Mouse (Mus musculus) neural tube, embryonic 15.5 days (tissue): ENCODE measurements at regions not wholly inside any gene's neighbourhood (a gene's known extent, or its start where the extent isn't known, plus 50 kb on each side); places are given as distances from the start of the nearest gene placed in this dataset.
"Not testable (repeated sequence)": the region's sequence is repeated elsewhere in the genome, so short reads cannot be mapped to it uniquely, and the experiment has no call there.

ENCODE experiments used
- ATAC-seq: fragments of 200-750 bp; cut with Nextera tagmentation; 2 replicates; pipeline ENCODE4 v1.8.0; 2017; ENCODE audit warnings: mild to moderate bottlenecking, moderate TSS enrichment, moderate library complexity; ENCODE audit not compliant: low FRiP score
- H3K27ac ChIP-seq: fragments of 300-500 bp; sonication (generic); replicated peaks from 2 replicates; pipeline ENCODE4 v1.5.1; 2015; ENCODE audit warnings: mild to moderate bottlenecking, inconsistent platforms
- H3K27me3 ChIP-seq: fragments of 300-500 bp; sonication (generic); replicated peaks from 2 replicates; pipeline ENCODE4 v1.6.1; 2015; ENCODE audit warnings: inconsistent platforms
- H3K36me3 ChIP-seq: fragments of 300-500 bp; sonication (generic); 2 replicates; pipeline ENCODE4 v1.6.1; 2015; ENCODE audit warnings: inconsistent platforms
- H3K4me1 ChIP-seq: fragments of 300-500 bp; sonication (generic); 2 replicates; pipeline ENCODE4 v1.6.1; 2015; ENCODE audit warnings: inconsistent platforms
- H3K4me2 ChIP-seq: fragments of 300-500 bp; sonication (generic); 2 replicates; pipeline ENCODE4 v1.6.1; 2015; ENCODE audit warnings: inconsistent platforms, mild to moderate bottlenecking, moderate library complexity
- H3K4me3 ChIP-seq: fragments of 300-500 bp; sonication (generic); replicated peaks from 2 replicates; pipeline ENCODE4 v1.5.1; 2015; ENCODE audit warnings: mild to moderate bottlenecking, inconsistent platforms
- H3K9ac ChIP-seq: fragments of 300-500 bp; sonication (generic); replicated peaks from 2 replicates; pipeline ENCODE4 v1.6.1; 2015; ENCODE audit warnings: mild to moderate bottlenecking, inconsistent platforms
- H3K9me3 ChIP-seq: fragments of 300-500 bp; sonication (generic); replicated peaks from 2 replicates; pipeline ENCODE4 v1.6.1; 2016; ENCODE audit warnings: inconsistent platforms
- WGBS: fragments of 180-500 bp; shearing (Covaris S2); methylation state at CpG from one replicate; pipeline ENCODE4 v1.1.7; 2015; ENCODE audit warnings: mixed read lengths; 5-methylcytosine and 5-hydroxymethylcytosine counted together

GRCm38 (mm10) chrX:17818325-17818724, 246.2 kb upstream of the Fundc1 start:
- Histone ChIP-seq H3K4me1 (no peaks in the 10 kb centered on the region), H3K27ac (no peak overlapping the region), H3K4me2 (no peak overlapping the region), H3K36me3 (no peaks in the 10 kb centered on the region), H3K27me3 (no peaks in the 10 kb centered on the region), H3K9me3 (no peaks in the 10 kb centered on the region), H3K9ac (no peak overlapping the region), H3K4me3 (no peak overlapping the region)
- ATAC-seq: no peak
- WGBS: 52% methylated on average over 3 of the region's 3 CpGs

DNA sequence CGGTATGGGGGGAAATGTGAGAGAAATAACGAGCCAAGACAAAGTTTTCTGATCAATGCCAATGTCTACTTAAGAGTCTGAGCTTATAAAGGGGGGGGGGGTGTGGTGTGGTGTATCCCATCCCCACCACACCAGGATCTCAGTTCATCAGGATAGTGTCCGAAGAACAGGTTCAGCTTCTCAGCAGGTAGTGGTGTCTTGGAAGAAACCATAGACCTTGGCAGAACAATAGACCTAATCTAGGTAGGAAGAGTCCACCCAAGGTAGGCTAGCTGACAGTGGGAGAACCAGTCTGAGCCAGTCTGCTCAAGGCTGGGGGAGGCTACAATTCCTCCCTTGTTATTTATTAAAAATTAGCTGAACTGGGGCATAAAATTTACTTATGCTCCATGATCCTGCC, 245.5 kb upstream of the Fundc1 start:
- Histone ChIP-seq H3K9me3 (no peaks in the 10 kb centered on the region), H3K27me3 (no peaks in the 10 kb centered on the region), H3K27ac (no peak overlapping the region), H3K9ac (no peak overlapping the region), H3K4me1 (no peaks in the 10 kb centered on the region), H3K4me2 (no peak overlapping the region), H3K36me3 (no peaks in the 10 kb centered on the region), H3K4me3 (no peak overlapping the region)
- ATAC-seq: no peak
- WGBS: 89% methylated on average over 3 of the region's 3 CpGs

DNA sequence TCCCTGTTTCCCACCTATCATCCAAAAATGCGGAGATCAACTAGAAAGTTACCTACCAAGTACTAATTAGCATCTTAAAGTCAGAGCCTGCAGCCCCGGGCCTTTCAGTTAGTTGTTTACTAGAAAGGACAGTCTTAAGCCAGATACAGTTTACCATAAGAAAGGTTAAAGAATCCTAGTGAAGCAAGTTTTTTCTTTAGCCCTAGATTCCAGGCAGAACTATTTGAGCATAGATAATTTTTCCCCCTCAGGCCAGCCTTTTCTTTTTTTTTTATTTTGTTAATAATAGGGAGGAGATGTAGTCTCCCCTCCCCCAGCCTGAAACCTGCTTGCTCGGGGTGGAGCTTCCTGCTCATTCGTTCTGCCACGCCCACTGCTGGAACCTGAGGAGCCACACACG, 215.9 kb upstream of the Fundc1 start:
- not testable (repeated sequence) for H3K27me3 ChIP-seq, H3K36me3 ChIP-seq, H3K9me3 ChIP-seq, H3K27ac ChIP-seq, H3K9ac ChIP-seq, H3K4me1 ChIP-seq, ATAC-seq, H3K4me2 ChIP-seq, H3K4me3 ChIP-seq
- 94% methylated on average over 1 of the region's 6 CpGs for WGBS

DNA sequence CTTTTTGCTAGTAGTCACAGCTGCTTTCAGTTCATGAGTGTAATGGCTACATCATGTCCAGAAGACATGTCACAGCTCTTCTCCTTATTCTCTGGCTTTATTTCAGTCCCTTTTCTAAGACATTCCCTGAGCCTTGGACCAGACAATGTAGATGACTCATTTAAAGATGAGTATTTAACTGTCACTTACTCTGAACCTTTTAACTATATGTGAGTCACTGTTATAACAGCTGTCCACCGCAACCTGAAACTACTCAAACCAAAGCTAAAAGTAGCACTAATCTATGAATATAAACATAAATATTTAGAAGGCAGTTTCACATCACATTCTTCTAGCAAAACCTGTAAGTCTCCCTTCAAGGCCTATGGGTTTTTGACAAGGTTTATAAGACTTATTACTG, 203.8 kb upstream of the Fundc1 start:
- H3K36me3 ChIP-seq: no peaks in the 10 kb centered on the region
- H3K27ac ChIP-seq: no peak overlapping the region
- no peak overlapping the region for H3K9ac ChIP-seq
- 97% methylated on average over 1 of the region's 1 CpGs for WGBS
- no peak overlapping the region for H3K4me3 ChIP-seq
- no peaks in the 10 kb centered on the region for H3K9me3 ChIP-seq
- no peaks in the 10 kb centered on the region for H3K27me3 ChIP-seq
- no peak overlapping the region for H3K4me2 ChIP-seq
- ATAC-seq: no peak
- no peaks in the 10 kb centered on the region for H3K4me1 ChIP-seq

- 27% methylated on average over 2 of the region's 2 CpGs for WGBS
- no peak for ATAC-seq
- H3K9ac ChIP-seq: no peak overlapping the region
Observed at GRCm38 (mm10) chrX:17752823-17753222, 180.7 kb upstream of the Fundc1 start.

GRCm38 (mm10) chrX:17751466-17751865, 179.3 kb upstream of the Fundc1 start:
- Histone ChIP-seq H3K9ac (no peak overlapping the region), H3K27ac (no peak overlapping the region), H3K36me3 (no peaks in the 10 kb centered on the region), H3K9me3 (no peaks in the 10 kb centered on the region), H3K4me3 (no peak overlapping the region), H3K27me3 (no peaks in the 10 kb centered on the region), H3K4me1 (no peaks in the 10 kb centered on the region), H3K4me2 (no peak overlapping the region)
- 74% methylated on average over 5 of the region's 5 CpGs for WGBS
- ATAC-seq: no peak

More at GRCm38 (mm10) chrX:17752823-17753222, 180.7 kb upstream of the Fundc1 start:
- Histone ChIP-seq H3K27me3 (no peaks in the 10 kb centered on the region), H3K9me3 (no peaks in the 10 kb centered on the region), H3K27ac (no peak overlapping the region), H3K4me1 (no peaks in the 10 kb centered on the region), H3K36me3 (no peaks in the 10 kb centered on the region), H3K4me2 (no peak overlapping the region), H3K4me3 (no peak overlapping the region)

- Histone ChIP-seq H3K27me3 (no peaks in the 10 kb centered on the region), H3K4me2 (no peak overlapping the region), H3K9ac (no peak overlapping the region), H3K4me1 (no peaks in the 10 kb centered on the region; the same call in 1 of the 2 replicates), H3K9me3 (no peaks in the 10 kb centered on the region), H3K36me3 (no peaks in the 10 kb centered on the region), H3K27ac (no peak overlapping the region), H3K4me3 (no peak overlapping the region)
- 77% methylated on average over 4 of the region's 4 CpGs for WGBS
- no peak for ATAC-seq
Observed at GRCm38 (mm10) chrX:17730233-17730632, 158.1 kb upstream of the Fundc1 start.

DNA sequence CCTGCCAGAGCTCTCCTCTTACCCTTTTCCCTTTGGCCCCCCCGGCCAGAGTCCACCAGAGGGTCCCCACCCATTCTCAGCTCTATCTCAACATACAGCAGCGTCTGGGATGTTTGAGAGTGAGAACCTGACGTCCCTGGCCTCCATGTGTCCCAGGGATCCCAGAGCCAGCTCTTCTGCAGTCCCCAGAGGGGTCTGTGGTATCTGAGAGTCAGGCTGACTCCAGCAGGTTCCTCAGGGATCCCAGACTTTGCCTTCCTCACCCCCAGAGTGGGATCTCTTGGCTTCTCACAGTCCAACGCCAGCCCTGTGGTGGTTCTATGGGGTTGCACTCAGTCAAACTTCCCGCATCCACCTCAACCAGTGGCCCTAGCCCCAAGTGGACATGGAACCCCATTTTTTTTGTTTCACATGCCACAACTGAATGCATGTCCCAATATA, 153.7 kb upstream of the Fundc1 start:
- no peaks in the 10 kb centered on the region for H3K9me3 ChIP-seq
- no peak overlapping the region for H3K27ac ChIP-seq
- no peak overlapping the region for H3K9ac ChIP-seq
- H3K36me3 ChIP-seq: no peaks in the 10 kb centered on the region
- H3K4me3 ChIP-seq: no peak overlapping the region
- ATAC-seq: no peak
- no peaks in the 10 kb centered on the region; the same call in 1 of the 2 replicates for H3K4me1 ChIP-seq
- no peak overlapping the region for H3K4me2 ChIP-seq
- H3K27me3 ChIP-seq: no peaks in the 10 kb centered on the region
- WGBS: 62% methylated on average over 5 of the region's 5 CpGs

DNA sequence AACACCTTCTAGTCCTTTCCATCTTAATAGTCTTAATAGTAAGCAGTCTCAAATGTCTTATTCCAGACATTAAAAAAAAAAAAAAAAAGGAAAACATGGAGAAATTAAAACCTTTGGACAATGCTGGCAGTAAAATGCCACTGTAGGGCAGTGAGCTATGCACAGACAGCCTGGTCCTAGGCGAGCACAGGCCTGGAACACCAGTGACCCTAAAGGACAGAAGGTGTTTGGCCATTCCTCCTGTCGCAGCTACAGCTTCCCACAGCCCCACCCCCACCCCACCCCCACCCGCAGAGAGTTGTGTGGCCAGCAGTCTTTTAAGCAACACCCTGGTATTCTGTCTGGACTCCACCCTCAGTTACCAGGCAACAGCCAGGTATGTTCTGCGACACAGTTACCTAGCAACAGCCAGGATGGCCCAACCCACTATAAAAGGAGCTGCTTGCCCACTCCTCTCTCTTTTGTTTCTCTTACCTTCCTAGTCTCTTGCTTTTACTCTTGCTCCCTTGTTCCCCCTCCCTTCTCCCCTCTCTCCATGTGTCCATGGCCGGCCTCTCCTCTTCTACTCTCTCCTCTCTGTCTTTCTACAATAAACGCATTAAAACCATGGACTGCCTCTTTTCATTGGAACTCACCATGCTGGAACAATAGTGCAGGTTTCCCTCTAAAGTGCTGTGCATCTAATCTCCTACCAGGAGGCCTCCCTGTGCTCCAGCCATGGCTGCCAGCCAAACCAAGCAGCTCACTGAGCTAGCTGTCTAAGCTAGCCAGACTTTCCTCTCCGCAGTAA, 153.1 kb upstream of the Fundc1 start:
- ATAC-seq: peak; percentile 75; the same call in 1 of the 2 replicates
- Histone ChIP-seq H3K36me3 (no peaks in the 10 kb centered on the region), H3K4me2 (no peak overlapping the region), H3K9me3 (no peaks in the 10 kb centered on the region), H3K27ac (no peak overlapping the region), H3K27me3 (no peaks in the 10 kb centered on the region), H3K4me3 (no peak overlapping the region), H3K4me1 (no peaks in the 10 kb centered on the region; the same call in 1 of the 2 replicates), H3K9ac (no peak overlapping the region)
- 29% methylated on average over 7 of the region's 7 CpGs for WGBS

- Histone ChIP-seq H3K9me3 (no peaks in the 10 kb centered on the region), H3K4me2 (no peak overlapping the region), H3K36me3 (no peaks in the 10 kb centered on the region), H3K4me3 (no peak overlapping the region), H3K27ac (no peak overlapping the region), H3K27me3 (no peaks in the 10 kb centered on the region), H3K4me1 (no peaks in the 10 kb centered on the region; the same call in 1 of the 2 replicates), H3K9ac (no peak overlapping the region)
- 81% methylated on average over 2 of the region's 2 CpGs for WGBS
- ATAC-seq: no peak
Observed at GRCm38 (mm10) chrX:17724398-17724797, 152.3 kb upstream of the Fundc1 start.

DNA sequence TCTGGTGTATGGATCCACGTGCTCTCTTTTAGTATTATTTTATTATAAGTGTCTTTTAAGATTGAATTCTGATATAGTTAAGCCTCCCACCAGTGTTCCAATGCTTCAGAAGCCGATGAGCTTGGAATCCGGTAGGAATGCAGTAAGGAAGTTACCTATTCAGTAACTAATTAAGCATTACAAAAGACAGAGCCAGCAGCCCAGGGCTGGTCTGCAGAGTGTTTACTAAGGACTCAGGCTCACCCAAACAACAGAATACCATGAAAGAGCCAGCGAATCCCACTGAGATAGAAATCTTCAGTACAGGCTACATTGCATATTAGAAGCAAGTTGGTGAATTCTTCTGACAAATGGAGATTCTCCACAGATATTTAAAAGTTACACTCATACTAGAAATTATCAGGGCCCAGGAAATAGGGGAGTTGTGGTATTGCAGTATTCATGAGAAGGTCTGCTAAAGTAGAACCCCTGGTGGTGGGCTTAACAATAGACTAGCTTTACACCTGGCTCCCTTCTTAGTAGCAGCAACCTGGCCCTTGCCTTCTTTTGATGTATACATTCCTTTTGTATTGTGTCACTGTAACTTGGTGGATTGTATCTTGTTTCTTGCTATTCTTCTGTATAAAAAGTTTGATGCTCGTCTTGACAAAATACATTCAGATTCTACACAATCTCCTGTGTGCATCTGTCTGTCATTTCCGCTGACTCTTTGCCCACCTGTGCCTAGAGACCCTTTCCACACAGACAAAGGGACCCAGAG, 149.9 kb upstream of the Fundc1 start:
- H3K4me3 ChIP-seq, H3K4me2 ChIP-seq, ATAC-seq, H3K9ac ChIP-seq, H3K9me3 ChIP-seq, H3K36me3 ChIP-seq, H3K27me3 ChIP-seq, H3K27ac ChIP-seq, H3K4me1 ChIP-seq: not testable (repeated sequence)
- 81% methylated on average over 6 of the region's 6 CpGs for WGBS

DNA sequence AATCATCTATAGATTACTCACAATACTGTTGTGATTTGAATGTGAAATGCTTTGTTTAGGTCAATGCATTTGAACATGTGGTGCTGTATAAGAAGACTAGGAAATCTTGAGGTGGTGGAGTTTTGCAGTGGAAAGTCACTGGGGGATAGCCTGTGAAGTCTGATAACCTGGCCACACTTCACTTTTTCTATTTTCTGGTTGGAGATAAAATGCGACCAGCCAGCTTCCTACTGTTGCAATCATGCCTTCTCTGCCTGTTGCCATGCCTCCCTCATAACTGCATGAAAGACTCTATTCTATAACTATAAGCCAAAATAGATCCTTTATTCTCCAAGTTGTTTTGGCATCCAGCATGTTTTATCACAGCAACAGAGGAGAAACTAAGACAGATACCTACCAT, 142.4 kb upstream of the Fundc1 start:
- Histone ChIP-seq H3K9me3 (no peaks in the 10 kb centered on the region), H3K27me3 (no peaks in the 10 kb centered on the region), H3K36me3 (no peaks in the 10 kb centered on the region), H3K4me3 (no peak overlapping the region), H3K4me2 (no peak overlapping the region), H3K4me1 (no peaks in the 10 kb centered on the region), H3K27ac (no peak overlapping the region), H3K9ac (no peak overlapping the region)
- 94% methylated on average over 1 of the region's 1 CpGs for WGBS
- ATAC-seq: no peak
